Mouse (Mus musculus): Measurements from ENCODE around the gene Kcnk4.

DNA sequence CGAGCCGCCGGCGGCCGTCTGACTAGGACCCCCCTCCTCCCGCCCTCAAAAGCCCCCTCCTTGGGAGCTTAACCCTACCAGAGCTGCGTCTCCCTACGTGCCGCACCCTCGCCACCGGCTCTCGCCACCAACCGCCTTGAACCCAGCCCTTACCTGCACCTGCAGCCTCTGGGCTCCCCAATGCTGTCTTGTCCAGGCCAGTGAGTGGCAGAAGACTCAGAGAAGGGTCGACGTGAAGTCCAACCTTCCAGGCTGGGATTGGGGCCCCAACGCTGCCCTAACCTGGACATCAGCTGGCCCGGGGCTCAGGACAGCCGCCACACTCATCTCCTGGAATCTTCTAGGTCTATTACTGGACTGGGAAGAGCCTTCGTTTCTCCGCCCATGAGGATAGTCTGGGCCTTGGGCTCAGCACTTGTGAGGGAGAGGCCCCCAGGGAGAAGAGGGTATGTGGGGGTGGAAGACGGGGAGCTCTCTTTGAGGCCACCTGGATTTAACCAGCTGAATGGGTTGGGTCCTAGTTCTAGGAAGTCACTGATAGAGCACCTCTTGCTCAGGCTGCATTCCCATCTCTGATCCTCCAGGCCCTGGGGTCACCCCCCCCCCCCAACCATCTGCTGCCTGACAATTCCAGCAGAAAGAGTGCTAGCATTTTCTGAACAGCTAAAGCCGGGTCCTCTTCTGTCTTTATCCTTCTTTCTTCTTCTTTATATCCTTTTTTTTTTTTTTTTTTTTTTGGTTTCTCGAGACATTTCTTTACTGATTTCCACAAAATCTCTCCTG is at the start of gene Kcnk4:
- TF ChIP-seq CTCF (conservative IDR thresholded peaks at IDR 0.05; ENCODE audit: low read length) (no peak), POU5F1 (IDR thresholded peaks at IDR 0.05; ENCODE audit: borderline replicate concordance, low read length) (no peak)

Measured in E14TG2a.4 (cell line).